Mouse (Mus musculus): ENCODE results near the gene Pcbp3. TPM values are rescaled to one million over a fixed set of nuclear protein-coding genes. Genes with fewer than 3 reads are reported as not detected.

The Pcbp3 gene
- total and polyA plus RNA-seq, 3 experiments = not detected

- no peak for DNase-seq (ENCODE audit: extremely low read depth)
- Histone ChIP-seq H3K4me2 (ENCODE audit: insufficient read depth, low read depth, poor library complexity, severe bottlenecking) (no peak overlapping the region), H3K27me3 (replicated peaks) (peaks cover 73% of the 10 kb centered on the region), H3K4me1 (ENCODE audit: control insufficient read depth in 1 of 2, insufficient read depth in 2 of 2) (no peaks in the 10 kb centered on the region), H3K9me3 (replicated peaks; ENCODE audit: low read length) (no peaks in the 10 kb centered on the region), H3K27ac (ENCODE audit: insufficient read depth, low read depth) (no peak overlapping the region), H3K9ac (ENCODE audit: insufficient read depth, low read depth) (no peak overlapping the region), H3K36me3 (replicated peaks in 1 of 2; ENCODE audit: control insufficient read depth in 1 of 2, insufficient read depth in 1 of 2, low read length in 1 of 2) (no peaks in the 10 kb centered on the region), H3K79me2 (replicated peaks; ENCODE audit: control insufficient read depth, extremely low read depth, insufficient read depth, poor library complexity, severe bottlenecking) (no peaks in the 10 kb centered on the region; the same call in 1 of the 2 replicates), H3K4me3 (replicated peaks in 1 of 3; ENCODE audit: low read depth in 2 of 3, low read length in 2 of 3, poor library complexity in 1 of 3) (no peak overlapping the region)
- dilution Hi-C loops (cut with MboI; ENCODE audit: extremely low pct_ligation_motif_present, extremely low pct_unique_long_range_greater_than_20kb, low sequenced_read_pairs) (no loop called here), in situ Hi-C loops (cut with MboI; ENCODE audit: low pct_ligation_motif_present, low pct_unique_long_range_greater_than_20kb, low sequenced_read_pairs) (no loop called here)
- no peak for TF ChIP-seq TBP (conservative IDR thresholded peaks at IDR 0.05; ENCODE audit: low read depth, low read length)
- TF ChIP-seq PAX5 (IDR thresholded peaks at IDR 0.05; ENCODE audit: low read length) = no peak
- no peak for TF ChIP-seq POLR2A (IDR thresholded peaks at IDR 0.05; ENCODE audit: low read depth, low read length)
- TF ChIP-seq ZMIZ1 (IDR thresholded peaks at IDR 0.05; ENCODE audit: low read depth, low read length) = no peak
- no peak for TF ChIP-seq IRF4 (IDR thresholded peaks at IDR 0.05; ENCODE audit: low read depth, low read length)
- no peak for TF ChIP-seq EP300 (IDR thresholded peaks at IDR 0.05; ENCODE audit: low read length)
- TF ChIP-seq ZKSCAN1 (IDR thresholded peaks at IDR 0.05; ENCODE audit: borderline replicate concordance, low read depth, low read length) = no peak
- no peak for TF ChIP-seq NRF1 (IDR thresholded peaks at IDR 0.05; ENCODE audit: low read depth, low read length)
- TF ChIP-seq CTCF (conservative IDR thresholded peaks at IDR 0.05 in 1 of 2, IDR thresholded peaks at IDR 0.05 in 1 of 2; ENCODE audit: low read depth in 2 of 2, low read length in 2 of 2) = no peak
- TF ChIP-seq ETS1 (conservative IDR thresholded peaks at IDR 0.05; ENCODE audit: low read depth, low read length) = no peak
- no peak for TF ChIP-seq SIN3A (IDR thresholded peaks at IDR 0.05; ENCODE audit: low read length)
- no peak for TF ChIP-seq RAD21 (IDR thresholded peaks at IDR 0.05; ENCODE audit: low read depth, low read length)
- no peak for TF ChIP-seq KAT2A (IDR thresholded peaks at IDR 0.05; ENCODE audit: insufficient replicate concordance, low read length)
- no peak for TF ChIP-seq MEF2A (IDR thresholded peaks at IDR 0.05; ENCODE audit: borderline replicate concordance, low read depth, low read length)
Measured at GRCm38 (mm10) chr10:76873948-76874347, 87.7 kb downstream of the Pcbp3 start.

GRCm38 (mm10) chr10:76872736-76873135 lies 89.0 kb downstream of the Pcbp3 start:
- Histone ChIP-seq H3K9ac (ENCODE audit: insufficient read depth, low read depth) (no peak overlapping the region), H3K9me3 (replicated peaks; ENCODE audit: low read length) (no peaks in the 10 kb centered on the region), H3K4me3 (replicated peaks in 1 of 3; ENCODE audit: low read depth in 2 of 3, low read length in 2 of 3, poor library complexity in 1 of 3) (no peak overlapping the region), H3K36me3 (replicated peaks in 1 of 2; ENCODE audit: control insufficient read depth in 1 of 2, insufficient read depth in 1 of 2, low read length in 1 of 2) (no peaks in the 10 kb centered on the region), H3K27me3 (replicated peaks) (peaks cover 72% of the 10 kb centered on the region), H3K27ac (ENCODE audit: insufficient read depth, low read depth) (no peak overlapping the region), H3K4me2 (ENCODE audit: insufficient read depth, low read depth, poor library complexity, severe bottlenecking) (no peak overlapping the region), H3K79me2 (replicated peaks; ENCODE audit: control insufficient read depth, extremely low read depth, insufficient read depth, poor library complexity, severe bottlenecking) (no peaks in the 10 kb centered on the region; the same call in 1 of the 2 replicates), H3K4me1 (ENCODE audit: control insufficient read depth in 1 of 2, insufficient read depth in 2 of 2) (no peaks in the 10 kb centered on the region)
- TF ChIP-seq BHLHE40 (IDR thresholded peaks at IDR 0.05; ENCODE audit: low read depth, low read length) (no peak), SIN3A (IDR thresholded peaks at IDR 0.05; ENCODE audit: low read length) (no peak), USF2 (conservative IDR thresholded peaks at IDR 0.05; ENCODE audit: low read depth, low read length) (no peak), PAX5 (IDR thresholded peaks at IDR 0.05; ENCODE audit: low read length) (no peak), RAD21 (IDR thresholded peaks at IDR 0.05; ENCODE audit: low read depth, low read length) (no peak), ZKSCAN1 (IDR thresholded peaks at IDR 0.05; ENCODE audit: borderline replicate concordance, low read depth, low read length) (no peak), NRF1 (IDR thresholded peaks at IDR 0.05; ENCODE audit: low read depth, low read length) (no peak), CHD2 (IDR thresholded peaks at IDR 0.05; ENCODE audit: low read length) (no peak), ELF1 (IDR thresholded peaks at IDR 0.05; ENCODE audit: low read depth, low read length) (no peak), TCF12 (IDR thresholded peaks at IDR 0.05; ENCODE audit: low read depth, low read length) (no peak)
- dilution Hi-C loops (cut with MboI; ENCODE audit: extremely low pct_ligation_motif_present, extremely low pct_unique_long_range_greater_than_20kb, low sequenced_read_pairs) (no loop called here), in situ Hi-C loops (cut with MboI; ENCODE audit: low pct_ligation_motif_present, low pct_unique_long_range_greater_than_20kb, low sequenced_read_pairs) (no loop called here)
- DNase-seq (ENCODE audit: extremely low read depth) = no peak

Data from CH12.LX (cell line).